Mouse (Mus musculus): Measurements from ENCODE around the gene Lgi4. TPM values are rescaled to one million over a fixed set of nuclear protein-coding genes. Genes with fewer than 3 reads are reported as not detected.

Lgi4 gene
- total and polyA plus RNA-seq, 3 experiments: not detected

DNA sequence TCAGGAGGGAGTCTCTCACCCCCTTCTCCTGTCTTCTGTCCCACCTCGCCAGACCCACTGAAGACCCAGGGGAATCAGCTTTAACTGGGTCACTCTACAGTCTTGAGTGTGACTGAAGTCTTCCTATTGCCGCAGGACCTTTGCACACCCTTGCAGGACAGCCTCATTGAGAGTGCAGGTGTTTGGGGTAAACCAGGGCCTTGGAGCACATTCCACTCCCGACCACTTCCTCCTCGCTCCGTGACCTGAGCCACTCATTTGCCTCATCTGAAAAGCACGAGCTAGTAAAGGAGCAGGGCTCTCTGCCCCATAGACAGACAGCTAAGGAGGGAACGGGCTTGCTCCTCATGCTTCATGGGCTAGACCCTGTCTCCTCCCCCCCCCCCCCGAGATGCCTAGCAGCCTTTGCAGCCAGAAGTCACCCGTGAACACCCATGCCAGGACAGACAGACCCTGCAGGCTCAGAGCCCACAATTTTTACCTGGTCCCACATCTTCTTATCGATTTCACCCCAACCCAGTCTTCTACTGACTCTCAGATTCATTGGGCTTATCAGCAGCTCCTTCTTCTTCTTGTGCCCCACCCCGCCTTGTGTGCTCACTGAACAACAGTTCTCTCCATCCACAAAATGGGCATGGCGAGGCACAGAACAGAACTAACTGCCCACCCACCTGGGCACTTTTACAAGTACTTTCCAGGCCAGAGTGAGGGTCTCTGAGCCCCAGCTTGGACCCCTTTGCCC, 18.7 kb upstream of the Lgi4 start:
- peaks cover 16% of the 10 kb centered on the region for H3K27me3 ChIP-seq (replicated peaks)
- peaks cover 0 to 38% of the 10 kb centered on the region in 2 experiments for H3K36me3 ChIP-seq (replicated peaks in 1 of 2; ENCODE audit: control insufficient read depth in 1 of 2, insufficient read depth in 1 of 2, low read length in 1 of 2)
- TF ChIP-seq BHLHE40 (IDR thresholded peaks at IDR 0.05; ENCODE audit: low read depth, low read length) (0 out of 2 replicates have a peak, but pooled peaks have one; percentile 5), RCOR1 (conservative IDR thresholded peaks at IDR 0.05; ENCODE audit: low read depth, low read length) (no peak), RAD21 (IDR thresholded peaks at IDR 0.05; ENCODE audit: low read depth, low read length) (no peak), JUND (conservative IDR thresholded peaks at IDR 0.05; ENCODE audit: low read depth, low read length) (no peak)
- peak overlapping the region; percentile 48; the same call in 1 of the 2 replicates for H3K4me2 ChIP-seq (ENCODE audit: insufficient read depth, low read depth, poor library complexity, severe bottlenecking)
- H3K9ac ChIP-seq (ENCODE audit: insufficient read depth, low read depth): no peak overlapping the region
- peaks cover 3 to 48% of the 10 kb centered on the region in 2 experiments for H3K4me1 ChIP-seq (ENCODE audit: control insufficient read depth in 1 of 2, insufficient read depth in 2 of 2)
- H3K4me3 ChIP-seq (replicated peaks in 1 of 3; ENCODE audit: low read depth in 2 of 3, low read length in 2 of 3, poor library complexity in 1 of 3): peak overlapping the region in 1 of 3 experiments; percentile 73
- DNase-seq (ENCODE audit: extremely low read depth): no peak
- no peaks in the 10 kb centered on the region for H3K79me2 ChIP-seq (replicated peaks; ENCODE audit: control insufficient read depth, extremely low read depth, insufficient read depth, poor library complexity, severe bottlenecking)
- H3K9me3 ChIP-seq (replicated peaks; ENCODE audit: low read length): no peaks in the 10 kb centered on the region
- dilution Hi-C loops (cut with MboI; ENCODE audit: extremely low pct_ligation_motif_present, extremely low pct_unique_long_range_greater_than_20kb, low sequenced_read_pairs) (no loop called here), in situ Hi-C loops (cut with MboI; ENCODE audit: low pct_ligation_motif_present, low pct_unique_long_range_greater_than_20kb, low sequenced_read_pairs) (no loop called here)
- no peak overlapping the region for H3K27ac ChIP-seq (ENCODE audit: insufficient read depth, low read depth)

DNA sequence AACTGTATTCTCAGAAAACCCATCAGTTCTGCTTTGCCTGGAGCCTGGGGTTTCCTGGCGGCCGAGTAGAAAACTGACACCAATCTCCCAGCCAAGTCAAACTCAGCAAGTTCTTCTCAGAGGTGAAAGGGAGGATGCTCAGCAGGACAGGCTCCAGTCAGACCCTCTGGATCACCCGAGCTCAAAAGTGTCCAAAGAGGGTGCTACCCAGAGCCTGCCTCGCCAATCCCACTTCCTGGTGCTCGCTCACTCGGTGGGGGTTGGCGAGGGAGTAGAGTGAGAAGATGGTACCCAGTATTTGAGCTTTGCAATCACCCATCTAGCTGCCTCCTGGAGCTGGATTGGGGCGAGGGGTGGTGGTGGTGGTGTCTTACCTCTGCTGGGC, 18.1 kb upstream of the Lgi4 start:
- Histone ChIP-seq H3K36me3 (replicated peaks in 1 of 2; ENCODE audit: control insufficient read depth in 1 of 2, insufficient read depth in 1 of 2, low read length in 1 of 2) (peaks cover 0 to 32% of the 10 kb centered on the region in 2 experiments), H3K9me3 (replicated peaks; ENCODE audit: low read length) (no peaks in the 10 kb centered on the region), H3K27ac (ENCODE audit: insufficient read depth, low read depth) (no peak overlapping the region), H3K4me3 (replicated peaks in 1 of 3; ENCODE audit: low read depth in 2 of 3, low read length in 2 of 3, poor library complexity in 1 of 3) (peak overlapping the region; percentile 58 to 73 (median 71)), H3K4me2 (ENCODE audit: insufficient read depth, low read depth, poor library complexity, severe bottlenecking) (peak overlapping the region; percentile 48), H3K79me2 (replicated peaks; ENCODE audit: control insufficient read depth, extremely low read depth, insufficient read depth, poor library complexity, severe bottlenecking) (no peaks in the 10 kb centered on the region), H3K27me3 (replicated peaks) (peaks cover 18% of the 10 kb centered on the region), H3K4me1 (ENCODE audit: control insufficient read depth in 1 of 2, insufficient read depth in 2 of 2) (peaks cover 3 to 44% of the 10 kb centered on the region in 2 experiments), H3K9ac (ENCODE audit: insufficient read depth, low read depth) (peak overlapping the region; percentile 26; the same call in 1 of the 2 replicates)
- TF ChIP-seq MYC (IDR thresholded peaks at IDR 0.05; ENCODE audit: low read depth, low read length) (no peak), ZNF384 (IDR thresholded peaks at IDR 0.05; ENCODE audit: low read depth, low read length) (no peak), USF1 (IDR thresholded peaks at IDR 0.05; ENCODE audit: low read depth, low read length) (no peak), SMC3 (IDR thresholded peaks at IDR 0.05; ENCODE audit: low read depth, low read length) (no peak), ELF1 (IDR thresholded peaks at IDR 0.05; ENCODE audit: low read depth, low read length) (peak; percentile 42; the same call in 1 of the 2 replicates)
- in situ Hi-C loops (cut with MboI; ENCODE audit: low pct_ligation_motif_present, low pct_unique_long_range_greater_than_20kb, low sequenced_read_pairs): no loop called here
- DNase-seq (ENCODE audit: extremely low read depth): no peak
- dilution Hi-C loops (cut with MboI; ENCODE audit: extremely low pct_ligation_motif_present, extremely low pct_unique_long_range_greater_than_20kb, low sequenced_read_pairs): no loop called here

DNA sequence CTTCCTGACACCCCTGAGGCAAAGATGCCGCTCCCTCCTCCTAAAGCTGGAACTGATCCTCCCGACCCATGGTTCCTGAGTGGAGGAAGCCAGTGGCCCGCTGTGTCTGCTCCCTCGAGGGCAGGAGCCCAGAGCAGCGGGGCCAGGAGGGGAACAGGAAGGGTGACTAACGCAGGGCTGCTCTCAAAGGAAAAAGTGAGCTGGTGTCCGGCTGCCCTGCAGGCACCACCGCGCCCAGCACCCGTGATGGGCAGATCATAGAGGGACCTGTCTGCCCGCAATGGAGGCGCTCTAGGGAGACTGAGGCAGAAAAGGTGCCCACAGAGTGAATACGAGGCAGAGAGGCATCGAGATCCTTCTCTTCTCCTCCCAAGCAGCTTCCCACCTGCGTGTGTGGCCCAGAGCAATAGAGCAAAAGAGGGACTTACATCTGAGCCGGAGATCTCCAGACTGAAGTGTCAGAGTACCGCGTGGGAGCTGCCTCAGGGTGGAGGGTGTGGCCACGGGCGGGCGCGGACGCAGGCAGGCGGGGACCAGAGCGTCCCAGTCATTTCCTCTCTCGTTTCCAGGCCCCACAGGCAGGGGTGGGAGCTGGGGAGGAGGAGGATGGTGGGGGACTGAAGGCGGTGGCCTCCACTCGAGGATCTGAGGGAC, 17.4 kb upstream of the Lgi4 start:
- no peak overlapping the region for H3K27ac ChIP-seq (ENCODE audit: insufficient read depth, low read depth)
- H3K27me3 ChIP-seq (replicated peaks): peaks cover 22% of the 10 kb centered on the region
- dilution Hi-C loops (cut with MboI; ENCODE audit: extremely low pct_ligation_motif_present, extremely low pct_unique_long_range_greater_than_20kb, low sequenced_read_pairs) (no loop called here), in situ Hi-C loops (cut with MboI; ENCODE audit: low pct_ligation_motif_present, low pct_unique_long_range_greater_than_20kb, low sequenced_read_pairs) (no loop called here)
- H3K9me3 ChIP-seq (replicated peaks; ENCODE audit: low read length): no peaks in the 10 kb centered on the region
- peak overlapping the region; percentile 48 for H3K4me2 ChIP-seq (ENCODE audit: insufficient read depth, low read depth, poor library complexity, severe bottlenecking)
- peak; percentile 46 for DNase-seq (ENCODE audit: extremely low read depth)
- H3K79me2 ChIP-seq (replicated peaks; ENCODE audit: control insufficient read depth, extremely low read depth, insufficient read depth, poor library complexity, severe bottlenecking): no peaks in the 10 kb centered on the region
- H3K4me1 ChIP-seq (ENCODE audit: control insufficient read depth in 1 of 2, insufficient read depth in 2 of 2): peaks cover 3 to 36% of the 10 kb centered on the region in 2 experiments
- peaks cover 0 to 25% of the 10 kb centered on the region in 2 experiments for H3K36me3 ChIP-seq (replicated peaks in 1 of 2; ENCODE audit: control insufficient read depth in 1 of 2, insufficient read depth in 1 of 2, low read length in 1 of 2)
- peak overlapping the region; percentile 26; the same call in 1 of the 2 replicates for H3K9ac ChIP-seq (ENCODE audit: insufficient read depth, low read depth)
- H3K4me3 ChIP-seq (replicated peaks in 1 of 3; ENCODE audit: low read depth in 2 of 3, low read length in 2 of 3, poor library complexity in 1 of 3): peak overlapping the region; percentile 58 to 73 (median 71)
- TF ChIP-seq NRF1 (IDR thresholded peaks at IDR 0.05; ENCODE audit: low read depth, low read length) (no peak), SIN3A (IDR thresholded peaks at IDR 0.05; ENCODE audit: low read length) (peak; percentile 76), E2F4 (IDR thresholded peaks at IDR 0.05; ENCODE audit: insufficient replicate concordance, low read depth, low read length) (no peak), POLR2A (IDR thresholded peaks at IDR 0.05; ENCODE audit: low read depth, low read length) (peak; percentile 60; the same call in 1 of the 2 replicates), EP300 (IDR thresholded peaks at IDR 0.05; ENCODE audit: low read length) (peak; percentile 34; the same call in 1 of the 2 replicates), NELFE (IDR thresholded peaks at IDR 0.05; ENCODE audit: low read depth, low read length) (peak; percentile 49), ZMIZ1 (IDR thresholded peaks at IDR 0.05; ENCODE audit: low read depth, low read length) (peak; percentile 50; the same call in 1 of the 2 replicates), CHD1 (IDR thresholded peaks at IDR 0.05; ENCODE audit: low read depth, low read length) (0 out of 2 replicates have a peak, but pooled peaks have one; percentile 67), MXI1 (IDR thresholded peaks at IDR 0.05; ENCODE audit: low read depth, low read length) (peak; percentile 80), TCF12 (IDR thresholded peaks at IDR 0.05; ENCODE audit: low read depth, low read length) (0 out of 2 replicates have a peak, but pooled peaks have one; percentile 11), MAX (IDR thresholded peaks at IDR 0.05; ENCODE audit: low read length) (0 out of 2 replicates have a peak, but pooled peaks have one; percentile 15), KAT2A (IDR thresholded peaks at IDR 0.05; ENCODE audit: insufficient replicate concordance, low read length) (no peak), RAD21 (IDR thresholded peaks at IDR 0.05; ENCODE audit: low read depth, low read length) (no peak), CHD2 (IDR thresholded peaks at IDR 0.05; ENCODE audit: low read length) (no peak), ELF1 (IDR thresholded peaks at IDR 0.05; ENCODE audit: low read depth, low read length) (no peak), RCOR1 (conservative IDR thresholded peaks at IDR 0.05; ENCODE audit: low read depth, low read length) (no peak), ZKSCAN1 (IDR thresholded peaks at IDR 0.05; ENCODE audit: borderline replicate concordance, low read depth, low read length) (no peak)

Measured in CH12.LX (cell line).